Mouse (Mus musculus) lung, embryonic 15.5 days (tissue): ENCODE results near the gene Gm43552. TPM values are rescaled to one million over a fixed set of nuclear protein-coding genes. Genes with fewer than 3 reads are reported as not detected.

Experiments
- ATAC-seq: fragments of 200-750 bp; cut with Nextera tagmentation; 2 replicates; pipeline ENCODE4 v1.8.0; 2017; ENCODE audit warnings: moderate number of reproducible peaks, borderline replicate concordance; ENCODE audit not compliant: low FRiP score, low TSS enrichment; ENCODE audit errors: extremely low read depth
- H3K27ac ChIP-seq: fragments of 300-500 bp; sonication (generic); 2 replicates; pipeline ENCODE4 v1.5.1; 2015; ENCODE audit warnings: moderate library complexity, mild to moderate bottlenecking, inconsistent platforms
- H3K27me3 ChIP-seq: fragments of 300-500 bp; sonication (generic); 2 replicates; pipeline ENCODE4 v1.6.1; 2015; ENCODE audit warnings: inconsistent platforms
- H3K36me3 ChIP-seq: fragments of 300-500 bp; sonication (generic); 2 replicates; pipeline ENCODE4 v1.6.1; 2015; ENCODE audit warnings: inconsistent platforms
- H3K4me1 ChIP-seq: fragments of 300-500 bp; sonication (generic); 2 replicates; pipeline ENCODE4 v1.6.1; 2015; ENCODE audit warnings: inconsistent platforms
- H3K4me2 ChIP-seq: fragments of 300-500 bp; sonication (generic); 2 replicates; pipeline ENCODE4 v1.6.1; 2015; ENCODE audit warnings: inconsistent platforms, mild to moderate bottlenecking, moderate library complexity
- H3K4me3 ChIP-seq: fragments of 300-500 bp; sonication (generic); 2 replicates; pipeline ENCODE4 v1.5.1; 2015; ENCODE audit warnings: mild to moderate bottlenecking, inconsistent platforms
- H3K9ac ChIP-seq: fragments of 300-500 bp; sonication (generic); 2 replicates; pipeline ENCODE4 v1.6.1; 2015; ENCODE audit warnings: inconsistent platforms
- H3K9me3 ChIP-seq: fragments of 300-500 bp; sonication (generic); 2 replicates; pipeline ENCODE4 v1.6.1; 2016; ENCODE audit warnings: inconsistent platforms
- WGBS: fragments of 180-500 bp; shearing (Covaris S2); methylation state at CpG from one replicate; pipeline ENCODE4 v1.1.7; 2015; 5-methylcytosine and 5-hydroxymethylcytosine counted together
- polyA plus RNA-seq: library from polyadenylated mRNA; unstranded; fragments of >200 nt; fragmentation: Nextera tagmentation; extraction: Ambion mirVana; gene quantifications from 2 replicates; pipeline ENCODE4 v1.2.1, GENCODE M21; 2015

Gene Gm43552
- polyA plus RNA-seq, 1 experiment from 2014 or later = not detected

GRCm38 (mm10) chr5:65434471-65435362, 57.9 kb downstream of the Gm43552 start:
- peak overlapping the region; percentile 85 for H3K4me3 ChIP-seq
- no peaks in the 10 kb centered on the region for H3K27me3 ChIP-seq
- H3K27ac ChIP-seq = peak overlapping the region; percentile 90
- no peaks in the 10 kb centered on the region for H3K9me3 ChIP-seq
- peaks cover 13% of the 10 kb centered on the region for H3K4me1 ChIP-seq
- 3% methylated on average over 15 of the region's 15 CpGs for WGBS
- no peaks in the 10 kb centered on the region for H3K36me3 ChIP-seq
- peak overlapping the region; percentile 81 for H3K4me2 ChIP-seq
- peak overlapping the region; percentile 85 for H3K9ac ChIP-seq
- ATAC-seq = no peak

GRCm38 (mm10) chr5:65429441-65429840, 63.2 kb downstream of the Gm43552 start:
- no peak for ATAC-seq
- H3K27me3 ChIP-seq = no peaks in the 10 kb centered on the region
- WGBS = 78% methylated on average over 5 of the region's 5 CpGs
- no peak overlapping the region for H3K9ac ChIP-seq
- H3K4me1 ChIP-seq = peaks cover 6% of the 10 kb centered on the region; the same call in 1 of the 2 replicates
- H3K36me3 ChIP-seq = peaks cover 16% of the 10 kb centered on the region
- H3K4me3 ChIP-seq = no peak overlapping the region
- no peaks in the 10 kb centered on the region for H3K9me3 ChIP-seq
- no peak overlapping the region for H3K27ac ChIP-seq
- H3K4me2 ChIP-seq = no peak overlapping the region

DNA sequence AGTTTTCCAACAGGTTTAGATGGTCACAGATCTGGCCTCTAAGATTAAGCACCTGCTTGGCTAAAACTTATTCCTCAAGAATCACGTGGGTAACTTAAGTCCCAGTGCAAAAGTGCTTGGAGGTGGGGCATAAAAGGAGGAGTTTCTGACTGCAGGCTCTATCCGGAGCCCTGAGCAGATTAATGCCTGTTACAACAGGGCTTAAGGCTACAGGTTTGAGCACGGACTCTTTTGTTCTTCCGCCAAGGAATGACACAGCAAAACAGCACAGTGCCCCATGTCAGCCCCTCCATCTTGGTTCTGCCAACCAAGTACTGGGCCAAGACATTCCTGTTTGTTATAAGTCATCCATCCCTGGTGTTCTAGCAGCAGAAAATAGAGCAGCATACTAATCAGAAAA, 64.3 kb downstream of the Gm43552 start:
- Histone ChIP-seq H3K27ac (no peak overlapping the region), H3K36me3 (peaks cover 24% of the 10 kb centered on the region), H3K27me3 (no peaks in the 10 kb centered on the region), H3K4me2 (no peak overlapping the region), H3K4me3 (no peak overlapping the region), H3K4me1 (no peaks in the 10 kb centered on the region), H3K9ac (no peak overlapping the region), H3K9me3 (no peaks in the 10 kb centered on the region)
- no peak for ATAC-seq
- 54% methylated on average over 4 of the region's 4 CpGs for WGBS

- Histone ChIP-seq H3K9me3 (no peaks in the 10 kb centered on the region), H3K36me3 (peaks cover 51% of the 10 kb centered on the region), H3K4me3 (no peak overlapping the region), H3K27me3 (no peaks in the 10 kb centered on the region), H3K27ac (no peak overlapping the region), H3K4me1 (no peaks in the 10 kb centered on the region), H3K4me2 (no peak overlapping the region), H3K9ac (no peak overlapping the region)
- no peak for ATAC-seq
- 81% methylated on average over 5 of the region's 5 CpGs for WGBS
These were observed 67.4 kb downstream of the Gm43552 start for GRCm38 (mm10) chr5:65425251-65425650.

GRCm38 (mm10) chr5:65424215-65424614, 68.4 kb downstream of the Gm43552 start:
- 73% methylated on average over 6 of the region's 6 CpGs for WGBS
- H3K4me1 ChIP-seq = no peaks in the 10 kb centered on the region
- no peaks in the 10 kb centered on the region for H3K9me3 ChIP-seq
- no peak for ATAC-seq
- no peaks in the 10 kb centered on the region for H3K27me3 ChIP-seq
- H3K4me2 ChIP-seq = no peak overlapping the region
- H3K27ac ChIP-seq = no peak overlapping the region
- peaks cover 51% of the 10 kb centered on the region for H3K36me3 ChIP-seq
- no peak overlapping the region for H3K4me3 ChIP-seq
- H3K9ac ChIP-seq = no peak overlapping the region

DNA sequence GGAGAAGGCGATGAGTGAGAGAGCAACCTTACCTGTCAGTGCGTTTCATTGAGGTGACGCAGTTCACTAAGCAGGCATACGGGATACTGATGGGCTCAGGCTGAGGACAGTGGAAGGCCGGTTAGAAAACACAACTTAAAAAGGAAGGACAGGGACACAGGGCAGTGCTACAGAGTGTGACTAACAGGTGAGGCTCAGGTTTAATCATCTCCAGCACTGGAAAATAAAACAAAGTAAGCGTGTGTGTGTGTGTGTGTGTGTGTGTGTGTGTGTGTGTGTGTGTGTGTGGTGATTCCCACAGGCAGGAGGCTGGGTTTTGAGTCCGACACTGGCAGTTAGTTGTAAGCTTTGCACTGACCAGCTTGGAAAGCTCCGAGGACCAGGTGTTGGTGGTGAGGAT, 69.8 kb downstream of the Gm43552 start:
- Histone ChIP-seq H3K4me1 (no peaks in the 10 kb centered on the region), H3K4me3 (no peak overlapping the region), H3K27ac (no peak overlapping the region), H3K4me2 (no peak overlapping the region), H3K9ac (no peak overlapping the region), H3K27me3 (no peaks in the 10 kb centered on the region), H3K36me3 (peaks cover 56% of the 10 kb centered on the region), H3K9me3 (no peaks in the 10 kb centered on the region)
- no peak for ATAC-seq
- 90% methylated on average over 8 of the region's 8 CpGs for WGBS

DNA sequence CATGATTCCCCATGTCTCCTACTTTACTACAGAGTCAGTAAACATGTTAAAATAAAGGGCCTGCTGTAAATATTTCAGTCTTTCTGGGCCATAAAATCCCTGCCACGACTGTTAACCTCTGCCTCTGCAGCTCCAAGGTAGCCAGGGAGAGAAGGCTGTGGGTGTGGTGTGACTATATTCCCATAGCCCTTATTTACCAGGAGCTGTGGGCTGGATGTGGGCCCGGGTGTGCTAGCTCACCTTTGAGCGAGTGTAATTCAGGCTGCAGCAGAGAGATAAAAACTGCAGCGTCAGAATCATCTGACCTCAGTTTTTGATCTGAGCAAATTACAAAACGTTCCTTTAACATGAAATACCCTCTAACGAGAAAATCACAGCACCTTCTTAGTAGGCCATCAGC, 71.8 kb downstream of the Gm43552 start:
- H3K4me1 ChIP-seq = peaks cover 5% of the 10 kb centered on the region
- WGBS = 79% methylated on average over 6 of the region's 6 CpGs
- H3K36me3 ChIP-seq = peaks cover 55% of the 10 kb centered on the region
- no peak overlapping the region for H3K9ac ChIP-seq
- no peak overlapping the region for H3K4me2 ChIP-seq
- no peaks in the 10 kb centered on the region for H3K9me3 ChIP-seq
- H3K27ac ChIP-seq = no peak overlapping the region
- no peaks in the 10 kb centered on the region for H3K27me3 ChIP-seq
- no peak overlapping the region for H3K4me3 ChIP-seq
- no peak for ATAC-seq

DNA sequence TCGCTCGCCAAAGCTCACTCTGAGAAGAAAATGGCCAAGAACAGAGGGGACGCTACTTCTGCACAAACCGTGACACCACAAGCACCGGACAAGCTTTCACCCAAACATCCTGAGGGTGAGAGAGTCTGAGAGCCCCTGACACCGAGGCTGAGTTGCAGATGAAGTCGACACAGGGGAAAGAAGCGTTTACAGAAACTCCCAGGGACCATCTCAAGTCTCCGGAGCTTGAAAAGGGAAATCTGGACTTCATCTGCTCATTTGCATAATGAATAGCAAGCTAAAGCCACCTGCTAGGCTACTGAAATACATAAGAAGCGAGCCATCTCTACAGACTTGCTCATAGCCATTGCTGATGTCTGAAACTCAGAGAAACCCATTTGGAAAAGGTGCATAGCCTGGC, 73.5 kb downstream of the Gm43552 start:
- WGBS = 78% methylated on average over 10 of the region's 10 CpGs
- Histone ChIP-seq H3K27me3 (no peaks in the 10 kb centered on the region), H3K4me3 (no peak overlapping the region), H3K4me1 (peaks cover 9% of the 10 kb centered on the region), H3K9ac (no peak overlapping the region), H3K9me3 (no peaks in the 10 kb centered on the region), H3K36me3 (peaks cover 50% of the 10 kb centered on the region), H3K4me2 (no peak overlapping the region), H3K27ac (no peak overlapping the region)
- no peak for ATAC-seq

DNA sequence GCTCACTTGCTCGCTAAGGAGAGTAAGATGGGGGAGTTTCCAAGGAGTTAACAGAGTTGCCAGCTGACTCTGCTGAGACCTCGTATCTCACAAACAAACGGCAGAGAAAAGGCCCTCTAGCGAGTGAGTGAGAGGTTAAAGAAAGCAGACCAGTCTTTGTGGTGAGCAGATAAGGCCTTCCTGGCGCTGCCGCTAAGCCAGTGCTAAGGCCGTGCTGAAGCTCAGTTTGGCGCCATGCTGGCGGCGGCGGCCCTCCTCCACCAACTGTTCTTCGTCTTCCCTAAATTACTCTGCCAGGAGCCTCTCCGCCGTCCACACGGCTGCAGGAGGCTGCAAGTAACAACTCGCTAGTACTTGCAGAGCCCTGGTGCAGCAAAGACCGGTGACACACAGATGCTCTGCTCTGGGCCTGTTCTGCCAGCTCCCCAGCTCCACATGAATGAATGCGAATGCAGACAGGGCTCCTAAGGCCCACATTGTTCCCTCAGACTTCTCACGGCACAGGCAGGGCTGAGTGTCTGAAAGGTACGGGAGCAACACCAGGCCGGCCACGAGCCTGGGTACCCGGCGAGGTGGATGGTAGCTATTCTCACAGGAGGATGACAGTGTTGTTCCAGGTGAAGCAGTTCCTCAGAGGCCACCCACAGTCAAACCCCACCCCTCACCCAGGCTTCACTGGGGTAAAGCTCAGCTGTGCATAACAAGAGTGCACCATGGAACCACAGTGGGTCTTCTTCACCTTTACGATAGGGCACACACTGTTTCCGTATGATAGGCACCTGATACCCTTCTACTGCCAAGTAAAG, 76.8 kb downstream of the Gm43552 start:
- Histone ChIP-seq H3K9ac (peak overlapping the region; percentile 11; the same call in 1 of the 2 replicates), H3K27me3 (no peaks in the 10 kb centered on the region), H3K4me1 (peaks cover 9% of the 10 kb centered on the region), H3K36me3 (peaks cover 36% of the 10 kb centered on the region), H3K4me2 (peak overlapping the region; percentile 14; the same call in 1 of the 2 replicates), H3K27ac (peak overlapping the region; percentile 72), H3K9me3 (no peaks in the 10 kb centered on the region), H3K4me3 (no peak overlapping the region)
- WGBS = 22% methylated on average over 26 of the region's 26 CpGs
- peak; percentile 84 for ATAC-seq

- Histone ChIP-seq H3K9me3 (no peaks in the 10 kb centered on the region), H3K4me2 (no peak overlapping the region), H3K4me1 (no peaks in the 10 kb centered on the region), H3K27ac (no peak overlapping the region), H3K9ac (no peak overlapping the region), H3K36me3 (peaks cover 62% of the 10 kb centered on the region), H3K4me3 (no peak overlapping the region), H3K27me3 (no peaks in the 10 kb centered on the region)
- no peak for ATAC-seq
- WGBS = 75% methylated on average over 12 of the region's 12 CpGs
These were observed 84.6 kb downstream of the Gm43552 start for GRCm38 (mm10) chr5:65407989-65408388.

GRCm38 (mm10) chr5:65401251-65401994, 91.2 kb downstream of the Gm43552 start:
- WGBS = 26% methylated on average over 2 of the region's 2 CpGs
- no peaks in the 10 kb centered on the region for H3K4me1 ChIP-seq
- no peak overlapping the region for H3K4me2 ChIP-seq
- H3K27me3 ChIP-seq = no peaks in the 10 kb centered on the region
- no peaks in the 10 kb centered on the region for H3K9me3 ChIP-seq
- ATAC-seq = peak; percentile 64; the same call in 1 of the 2 replicates
- H3K27ac ChIP-seq = no peak overlapping the region
- H3K9ac ChIP-seq = no peak overlapping the region
- peaks cover 60% of the 10 kb centered on the region for H3K36me3 ChIP-seq
- no peak overlapping the region for H3K4me3 ChIP-seq
